Mouse (Mus musculus) embryonic stem cell, embryonic (primary cell): ENCODE results near the gene Acy3.

Source experiments
- CTCF ChIA-PET, 4 experiments: fragments of 300-600 bp in 2 of 4; fragments of 350-600 bp in 2 of 4; sonication (Branson Sonifier 250); formaldehyde crosslinking; loops; one replicate each; lab custom pipeline; 2022; ENCODE audit warnings: inconsistent platforms in 2 of 4; lab: Charles Lee
- POLR2A ChIA-PET, 4 experiments: fragments of 300-600 bp in 2 of 4; fragments of 350-600 bp in 2 of 4; sonication (Branson Sonifier 250); formaldehyde crosslinking; loops; one replicate each; lab custom pipeline; 2022; ENCODE audit warnings: antibody characterized with exemption in 4 of 4, inconsistent platforms in 1 of 4; lab: Charles Lee

Gene Acy3

DNA sequence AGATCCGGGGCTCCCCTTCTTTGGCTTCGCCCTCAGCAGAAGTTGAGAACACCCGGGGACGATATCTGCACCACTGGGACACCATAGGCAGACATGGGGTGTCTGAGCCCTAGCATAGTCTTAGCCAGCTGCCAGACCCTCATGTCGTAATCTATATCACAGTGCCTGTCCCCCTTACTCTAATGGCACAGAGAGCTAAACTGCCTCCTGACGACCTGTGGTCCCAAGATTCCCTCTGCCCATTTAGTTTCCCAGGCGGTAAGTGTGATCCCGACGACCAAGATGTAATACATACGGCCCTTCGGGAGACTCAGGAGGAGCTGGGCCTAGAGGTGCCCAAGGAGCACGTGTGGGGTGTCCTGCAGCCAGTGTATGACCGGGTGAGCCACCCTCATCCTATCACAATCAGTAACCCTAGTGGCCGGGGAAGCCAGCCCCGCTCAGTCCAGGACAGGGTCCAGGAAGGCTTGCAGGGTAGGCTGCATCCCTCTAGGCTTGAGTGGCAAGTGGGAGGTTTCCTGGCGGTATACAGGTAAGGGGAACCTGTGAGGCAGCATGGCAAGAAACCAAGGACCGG lies 14.7 kb downstream of the Acy3 start:
- POLR2A ChIA-PET: interaction anchor here (0.5 to 9.8 kb wide), 51 partner anchors 9 to 678 kb away, joined by 3 to 137 read pairs (median 5); partner anchors contain the start of genes Ndufv1 (in 3 of the 4), Acy3 (in 2 of the 4), Gstp2 (in 2 of the 4) and Ndufs8 (in 2 of the 4)
- CTCF ChIA-PET: interaction anchor here (0.5 to 4.3 kb wide), 41 partner anchors 10 to 422 kb away, joined by 3 to 71 read pairs (median 6); partner anchors contain the start of genes Ndufv1 (in 4 of the 4), Acy3 (in 2 of the 4), Gstp2 (in 2 of the 4) and Aip (in 1 of the 4)

DNA sequence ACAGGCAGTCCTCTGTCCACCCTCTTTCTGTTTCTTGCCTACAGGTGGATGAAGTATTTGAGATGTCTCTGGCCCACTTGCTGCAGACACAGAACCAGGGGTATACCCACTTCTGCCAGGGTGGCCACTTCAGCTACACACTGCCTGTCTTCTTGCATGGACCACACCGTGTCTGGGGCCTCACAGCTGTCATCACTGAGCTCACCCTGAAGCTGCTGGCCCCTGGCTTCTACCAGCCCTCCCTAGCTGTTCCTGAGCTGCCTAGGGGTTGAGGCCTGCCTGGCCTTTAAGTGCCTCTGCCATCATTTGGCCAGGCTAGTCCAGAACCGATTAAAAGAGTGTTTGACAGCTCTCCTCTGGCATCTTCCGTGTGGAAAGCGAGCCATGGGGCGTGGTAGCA lies 15.4 kb downstream of the Acy3 start:
- POLR2A ChIA-PET: interaction anchor here in 3 of 4 experiments (0.7 to 9.8 kb wide), 18 partner anchors 10 to 200 kb away, joined by 3 to 137 read pairs (median 10); partner anchors contain the start of genes Ndufv1 (in 3 of the 3), Acy3 (in 2 of the 3), Gstp2 (in 1 of the 3) and Rad9a (in 1 of the 3)
- CTCF ChIA-PET: interaction anchor here (0.7 to 4.3 kb wide), 8 partner anchors 11 to 59 kb away, joined by 3 to 37 read pairs (median 8); partner anchors contain the start of genes Ndufv1 (in 2 of the 4) and Acy3 (in 1 of the 4)

DNA sequence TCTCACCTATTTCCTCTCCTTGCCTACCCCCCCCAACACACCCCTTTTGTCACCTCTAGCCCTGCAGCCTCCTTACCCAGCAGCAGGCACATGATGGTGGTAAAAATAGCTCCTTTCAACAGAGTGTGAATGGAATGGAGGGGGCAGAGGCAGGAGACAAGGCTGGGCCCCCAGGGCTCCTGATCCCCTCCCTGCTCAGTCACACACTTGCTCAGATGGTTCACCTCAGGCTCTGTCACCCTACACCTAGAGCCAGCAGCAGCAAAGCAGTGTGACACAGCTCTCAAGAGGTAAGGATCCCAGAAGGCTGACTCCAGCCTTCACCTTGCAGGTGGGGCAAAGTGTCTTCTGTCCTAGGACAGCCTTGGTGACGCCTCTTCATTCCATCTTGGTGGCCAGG lies 16.7 kb downstream of the Acy3 start, which contains the start of gene Doc2g:
Doc2g (plus strand) TSS at position 202 of the 400 bp plus-strand sequence.
- POLR2A ChIA-PET: interaction anchor here in 3 of 4 experiments (0.6 to 9.8 kb wide), 20 partner anchors 9 to 679 kb away, joined by 3 to 137 read pairs (median 4); partner anchors contain the start of genes Ndufv1 (in 3 of the 3), Gstp2 (in 2 of the 3) and Cdk2ap2 (in 1 of the 3)
- CTCF ChIA-PET: interaction anchor here (0.6 to 2.5 kb wide), 8 partner anchors 8 to 234 kb away, joined by 3 to 10 read pairs (median 4); partner anchors contain the start of gene Ndufv1 (in 2 of the 4)

DNA sequence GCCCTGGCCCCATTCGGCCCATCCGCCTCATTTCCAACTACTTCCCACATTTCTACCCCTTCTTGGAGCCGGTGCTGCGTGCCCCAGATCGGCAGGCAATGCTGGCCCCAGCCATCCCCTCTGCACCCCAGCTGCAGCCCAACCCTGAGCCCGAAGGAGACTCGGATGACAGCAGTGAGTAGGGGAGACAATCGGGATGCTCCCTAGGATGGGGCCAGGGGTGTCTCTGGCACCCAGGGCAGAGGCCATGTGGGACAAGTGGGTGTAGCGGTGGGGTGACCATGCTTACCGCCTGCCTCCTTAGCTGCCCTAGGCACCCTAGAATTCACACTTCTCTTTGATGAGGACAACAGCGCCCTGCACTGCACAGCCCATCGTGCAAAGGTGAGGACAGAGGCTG lies 17.3 kb downstream of the Acy3 start:
- ChIA-PET POLR2A (interaction anchor here in 3 of 4 experiments (0.7 to 9.8 kb wide), 14 partner anchors 8 to 118 kb away, joined by 3 to 137 read pairs (median 4); partner anchors contain the start of genes Ndufv1 (in 3 of the 3), Gstp2 (in 2 of the 3) and Ndufs8 (in 1 of the 3)), CTCF (interaction anchor here (0.6 to 2.5 kb wide), 8 partner anchors 8 to 85 kb away, joined by 3 to 10 read pairs (median 4); partner anchors contain the start of gene Ndufv1 (in 2 of the 4))

DNA sequence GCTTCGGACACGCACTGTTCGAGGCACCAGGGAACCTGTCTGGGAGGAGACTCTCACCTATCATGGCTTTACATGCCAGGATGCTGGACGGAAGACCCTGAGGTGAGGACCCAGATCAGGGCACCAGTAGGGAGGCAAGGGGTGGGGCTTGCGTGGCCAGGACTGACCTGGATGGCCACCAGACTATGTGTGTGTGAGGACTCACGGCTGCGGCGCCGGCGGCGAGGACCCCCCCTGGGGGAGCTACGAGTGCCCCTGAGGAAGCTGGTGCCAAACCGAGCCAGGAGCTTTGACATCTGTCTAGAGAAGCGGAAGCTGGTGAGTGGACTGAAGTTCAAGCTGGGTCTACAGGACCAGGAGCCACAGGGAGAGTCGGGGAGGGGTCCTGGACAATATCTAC lies 18.0 kb downstream of the Acy3 start:
- ChIA-PET POLR2A (interaction anchor here in 3 of 4 experiments (0.6 to 9.8 kb wide), 14 partner anchors 8 to 221 kb away, joined by 3 to 137 read pairs (median 4); partner anchors contain the start of genes Ndufv1 (in 3 of the 3), Gstp2 (in 2 of the 3) and Ndufs8 (in 1 of the 3)), CTCF (interaction anchor here (0.6 to 1.7 kb wide), 5 partner anchors 8 to 85 kb away, joined by 3 to 6 read pairs (median 3); partner anchors contain the start of gene Ndufv1 (in 1 of the 4))

DNA sequence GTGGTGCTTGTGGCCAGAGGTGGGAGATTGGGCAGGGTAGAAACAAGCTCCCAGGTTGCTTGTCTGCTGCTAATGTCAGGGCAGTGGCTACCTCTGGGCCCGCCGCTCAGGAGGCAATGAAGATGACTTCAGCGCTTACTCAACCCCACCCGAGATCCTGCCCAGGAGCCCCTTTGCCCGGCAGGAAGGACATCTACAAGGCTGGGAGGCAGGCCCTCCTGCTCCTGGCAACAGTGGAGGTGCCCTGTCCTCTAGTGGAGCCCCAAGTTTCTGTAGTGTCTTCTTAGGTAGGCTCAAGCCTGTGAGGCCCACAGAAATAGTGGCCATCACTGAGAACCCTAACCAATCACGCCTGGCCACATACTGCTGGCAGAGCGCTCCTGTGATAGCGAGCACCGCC lies 18.7 kb downstream of the Acy3 start:
- CTCF ChIA-PET: interaction anchor here in 3 of 4 experiments (0.5 to 1.7 kb wide), 5 partner anchors 7 to 1950 kb away, joined by 3 to 6 read pairs (median 4); partner anchors contain the start of genes Ndufv1 (in 1 of the 3) and Unc93b1 (in 1 of the 3)

DNA sequence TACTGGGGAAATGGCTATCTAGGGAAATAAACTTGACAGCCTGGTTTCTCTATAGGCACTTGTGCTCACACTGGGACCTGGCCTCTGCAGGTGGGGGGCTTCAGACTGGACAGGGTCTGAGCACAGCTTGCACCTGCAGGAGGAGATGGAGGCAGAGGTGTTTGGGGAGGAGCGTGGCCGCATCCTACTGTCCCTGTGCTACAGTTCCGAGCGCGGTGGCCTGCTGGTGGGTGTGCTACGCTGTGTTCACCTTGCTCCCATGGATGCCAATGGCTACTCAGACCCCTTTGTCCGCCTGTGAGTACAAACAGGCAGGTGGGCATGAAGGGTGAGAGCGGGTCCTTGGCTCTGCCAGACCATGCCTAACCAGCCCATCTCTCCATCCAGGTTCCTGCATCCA lies 19.6 kb downstream of the Acy3 start:
- POLR2A ChIA-PET: interaction anchor here in 2 of 4 experiments (0.6 to 1.7 kb wide), 3 partner anchors 17 to 404 kb away, joined by 3 to 7 read pairs (median 5); no protein-coding TSS in a partner anchor
- CTCF ChIA-PET: no interaction called here

More for the DNA sequence above, 18.7 kb downstream of the Acy3 start:
- POLR2A ChIA-PET: interaction anchor here (0.7 to 6.9 kb wide), 10 partner anchors 7 to 304 kb away, joined by 3 to 79 read pairs (median 4); partner anchors contain the start of genes Gstp2 (in 2 of the 4), Ndufv1 (in 1 of the 4) and Rad9a (in 1 of the 4)

DNA sequence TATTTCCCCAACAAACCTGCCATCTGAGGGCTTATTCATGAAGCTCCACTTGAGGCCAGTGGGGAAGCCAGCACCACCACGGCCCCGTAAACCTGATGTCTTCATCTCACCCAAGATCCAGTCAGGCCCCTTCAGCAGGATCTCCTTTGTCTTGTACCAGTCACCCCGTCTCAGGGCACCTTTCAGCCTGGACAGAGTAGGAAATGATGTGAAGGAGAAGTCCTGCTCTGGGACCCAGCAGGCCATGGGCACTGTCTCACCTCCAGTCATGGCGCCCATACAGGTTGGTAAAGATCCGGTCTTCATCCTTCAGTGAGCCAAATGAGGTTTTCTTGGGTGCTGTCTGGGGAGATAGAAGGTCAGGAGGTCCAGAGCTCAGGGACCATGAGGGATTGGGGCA lies 24.7 kb downstream of the Acy3 start:
- ChIA-PET CTCF (interaction anchor here in 2 of 4 experiments (0.6 to 5.3 kb wide), 5 partner anchors 8 to 410 kb away, joined by 3 to 71 read pairs (median 4); partner anchors contain the start of genes Gm49405 (in 1 of the 2) and Nudt8 (in 1 of the 2)), POLR2A (interaction anchor here (0.5 to 6.0 kb wide), 19 partner anchors 9 to 698 kb away, joined by 3 to 137 read pairs (median 5); partner anchors contain the start of genes Gm49405 (in 3 of the 4), Nudt8 (in 3 of the 4), Cdk2ap2 (in 2 of the 4) and Doc2g (in 2 of the 4))

DNA sequence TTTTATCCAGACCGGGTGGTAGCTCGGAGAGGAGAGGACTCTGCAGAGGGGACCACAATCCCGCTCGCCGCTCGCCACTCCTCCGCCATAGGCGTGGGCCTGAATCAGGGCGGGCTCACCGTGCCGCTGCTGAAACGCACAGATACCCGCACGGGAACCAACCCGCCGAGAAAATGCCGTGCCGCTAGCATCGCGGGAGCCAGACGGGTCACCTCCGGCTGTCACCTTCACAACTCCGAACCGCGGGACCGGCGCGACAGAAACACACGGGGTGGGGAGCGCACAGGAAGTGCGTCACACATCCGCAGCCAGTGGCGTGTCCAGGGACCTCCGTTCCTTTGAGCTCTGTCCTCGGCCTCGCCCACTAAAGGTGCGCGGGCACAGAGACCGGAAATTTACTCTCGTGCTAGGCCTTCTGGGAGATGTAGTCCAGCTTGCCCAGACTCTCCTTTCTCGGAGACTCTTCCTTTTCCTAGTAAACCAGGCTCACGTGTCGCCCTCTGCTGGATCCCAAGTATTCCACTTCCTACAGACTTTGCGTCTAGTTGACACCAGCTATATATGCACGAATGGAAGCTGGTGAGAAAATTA lies 26.2 kb downstream of the Acy3 start, which contains the start of gene Ndufv1:
Ndufv1 (minus strand) TSS at position 375 of the 591 bp plus-strand sequence.
- ChIA-PET POLR2A (interaction anchor here (0.5 to 6.0 kb wide), 114 partner anchors 8 to 915 kb away, joined by 3 to 137 read pairs (median 5); partner anchors contain the start of genes Gstp2 (in 4 of the 4), Acy3 (in 3 of the 4), Doc2g (in 3 of the 4) and Gm49405 (in 3 of the 4)), CTCF (interaction anchor here (0.5 to 5.3 kb wide), 105 partner anchors 8 to 576 kb away, joined by 3 to 71 read pairs (median 5); partner anchors contain the start of genes Gm49405 (in 3 of the 4), Gstp2 (in 3 of the 4), Nudt8 (in 3 of the 4) and Acy3 (in 2 of the 4))

DNA sequence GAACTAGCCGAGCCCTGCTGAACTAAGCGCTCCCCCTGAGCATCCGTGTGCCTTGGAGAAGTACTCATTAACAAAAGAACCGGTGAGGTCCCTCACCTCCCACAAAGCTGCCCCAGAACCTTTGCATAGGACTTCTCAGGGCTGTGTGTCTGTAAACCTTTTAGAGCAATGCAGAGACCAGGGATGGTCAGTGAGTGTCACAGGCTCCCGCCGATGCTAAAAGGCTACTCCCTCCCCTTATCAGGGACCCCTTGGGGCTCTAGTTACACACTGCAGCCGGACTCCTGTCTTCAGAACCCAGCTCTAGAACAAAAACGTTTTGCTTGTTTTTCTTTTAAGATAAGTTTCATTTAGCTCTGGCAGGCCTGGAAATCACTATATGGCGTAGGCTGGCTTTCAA lies 26.7 kb downstream of the Acy3 start:
- ChIA-PET POLR2A (interaction anchor here (0.5 to 6.0 kb wide), 117 partner anchors 8 to 915 kb away, joined by 3 to 137 read pairs (median 5); partner anchors contain the start of genes Gstp2 (in 4 of the 4), Acy3 (in 3 of the 4), Doc2g (in 3 of the 4) and Gm49405 (in 3 of the 4)), CTCF (interaction anchor here (0.5 to 5.3 kb wide), 102 partner anchors 8 to 1592 kb away, joined by 3 to 71 read pairs (median 5); partner anchors contain the start of genes Gm49405 (in 3 of the 4), Gstp2 (in 3 of the 4), Nudt8 (in 3 of the 4) and Acy3 (in 2 of the 4))

DNA sequence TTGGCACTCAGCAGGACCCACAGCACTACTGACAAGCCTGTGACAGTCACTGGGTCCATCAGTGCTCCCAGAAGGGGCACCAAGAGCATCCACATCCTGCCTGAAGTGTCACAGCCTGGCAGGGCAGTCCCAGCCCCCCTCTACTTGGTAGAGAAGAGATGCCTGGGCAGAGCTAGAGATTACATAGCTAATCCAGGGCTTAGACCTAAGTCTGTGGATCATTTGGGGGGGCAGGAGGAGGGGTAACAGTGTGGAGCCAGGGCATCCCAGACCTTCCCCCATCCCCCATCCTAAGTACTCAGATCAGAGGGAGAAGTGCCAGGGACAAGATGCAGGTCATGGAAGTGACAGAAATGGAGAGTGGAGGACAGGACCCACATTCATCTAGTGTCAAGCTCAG lies 28.4 kb downstream of the Acy3 start:
- CTCF ChIA-PET: interaction anchor here in 1 of 4 experiments (1.2 to 2.3 kb wide), 5 partner anchors 15 to 240 kb away, joined by 3 to 5 read pairs (median 4); partner anchors contain the start of gene Gstp2
- POLR2A ChIA-PET: interaction anchor here (0.6 to 6.0 kb wide), 12 partner anchors 8 to 366 kb away, joined by 3 to 79 read pairs (median 4); partner anchors contain the start of genes Gstp2 (in 3 of the 4), Gm49405 (in 2 of the 4), Nudt8 (in 2 of the 4) and Doc2g (in 1 of the 4)

DNA sequence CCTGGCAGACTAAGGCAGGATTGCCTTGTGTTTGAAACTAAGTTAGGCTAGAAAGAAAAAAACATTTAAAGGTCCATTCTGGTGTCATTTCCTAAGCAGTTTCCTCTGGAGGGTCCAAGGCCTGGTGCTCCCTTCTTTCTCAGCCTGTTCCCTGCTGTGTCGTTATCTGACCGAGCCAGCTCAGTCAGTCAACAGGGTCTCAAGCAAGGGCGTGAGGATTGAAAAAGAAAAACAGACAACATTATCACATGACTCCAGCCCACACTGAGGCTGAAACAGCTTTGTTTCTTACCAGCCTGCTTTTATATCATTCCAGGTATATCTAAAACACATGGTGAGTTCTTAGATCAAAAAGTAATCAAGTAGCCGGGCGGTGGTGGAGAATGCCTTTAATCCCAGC lies 29.3 kb downstream of the Acy3 start:
- CTCF ChIA-PET: interaction anchor here in 1 of 4 experiments (1.2 to 2.3 kb wide), 4 partner anchors 27 to 239 kb away, joined by 3 to 5 read pairs (median 4); partner anchors contain the start of gene Gstp2
- POLR2A ChIA-PET: interaction anchor here (0.6 to 2.5 kb wide), 14 partner anchors 12 to 1073 kb away, joined by 3 to 14 read pairs (median 4); partner anchors contain the start of genes Gstp2 (in 4 of the 4), Gm49405 (in 1 of the 4), Ndufs8 (in 1 of the 4) and Nudt8 (in 1 of the 4)

DNA sequence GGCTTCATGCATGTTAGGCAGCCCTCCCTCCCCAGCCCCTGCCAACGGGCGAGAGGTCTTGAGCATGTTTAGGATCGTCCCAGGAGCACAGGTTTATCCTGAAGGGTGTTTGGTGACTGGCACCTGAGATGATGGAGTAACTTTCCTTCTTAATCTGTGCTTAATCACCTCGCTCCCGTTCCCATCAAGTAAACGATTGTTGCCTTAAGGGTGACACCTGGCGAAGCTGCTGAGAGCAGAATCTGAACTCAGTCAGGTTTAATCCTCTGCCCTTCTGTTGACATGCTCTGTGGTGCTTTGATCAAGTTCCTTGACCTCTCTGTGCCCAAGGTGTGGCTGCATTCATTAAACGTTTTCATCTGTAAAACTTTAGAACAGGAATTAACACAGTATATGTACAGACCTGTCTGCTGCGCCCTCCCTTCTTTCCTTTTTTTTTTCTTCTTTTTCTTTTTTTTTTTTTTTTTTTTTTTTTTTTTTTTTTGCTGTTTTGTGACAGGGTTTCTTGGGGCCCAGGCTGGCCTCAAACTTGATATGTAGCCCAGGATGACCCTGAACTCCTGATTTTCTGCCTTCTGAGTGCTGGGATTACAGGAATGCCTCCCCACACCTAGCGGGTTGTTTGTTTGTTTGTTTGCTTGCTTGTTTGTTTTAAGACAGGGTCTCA lies 31.7 kb downstream of the Acy3 start:
- POLR2A ChIA-PET: interaction anchor here in 3 of 4 experiments (0.6 to 6.4 kb wide), 27 partner anchors 9 to 309 kb away, joined by 3 to 62 read pairs (median 4); partner anchors contain the start of genes Gstp1 (in 3 of the 3), Gstp2 (in 3 of the 3), Acy3 (in 2 of the 3) and Nudt8 (in 2 of the 3)
- CTCF ChIA-PET: interaction anchor here (0.6 to 2.0 kb wide), 23 partner anchors 18 to 244 kb away, joined by 3 to 39 read pairs (median 7); partner anchors contain the start of genes Gstp2 (in 3 of the 4), Gm49405 (in 2 of the 4), Nudt8 (in 2 of the 4) and Gstp1 (in 1 of the 4)

DNA sequence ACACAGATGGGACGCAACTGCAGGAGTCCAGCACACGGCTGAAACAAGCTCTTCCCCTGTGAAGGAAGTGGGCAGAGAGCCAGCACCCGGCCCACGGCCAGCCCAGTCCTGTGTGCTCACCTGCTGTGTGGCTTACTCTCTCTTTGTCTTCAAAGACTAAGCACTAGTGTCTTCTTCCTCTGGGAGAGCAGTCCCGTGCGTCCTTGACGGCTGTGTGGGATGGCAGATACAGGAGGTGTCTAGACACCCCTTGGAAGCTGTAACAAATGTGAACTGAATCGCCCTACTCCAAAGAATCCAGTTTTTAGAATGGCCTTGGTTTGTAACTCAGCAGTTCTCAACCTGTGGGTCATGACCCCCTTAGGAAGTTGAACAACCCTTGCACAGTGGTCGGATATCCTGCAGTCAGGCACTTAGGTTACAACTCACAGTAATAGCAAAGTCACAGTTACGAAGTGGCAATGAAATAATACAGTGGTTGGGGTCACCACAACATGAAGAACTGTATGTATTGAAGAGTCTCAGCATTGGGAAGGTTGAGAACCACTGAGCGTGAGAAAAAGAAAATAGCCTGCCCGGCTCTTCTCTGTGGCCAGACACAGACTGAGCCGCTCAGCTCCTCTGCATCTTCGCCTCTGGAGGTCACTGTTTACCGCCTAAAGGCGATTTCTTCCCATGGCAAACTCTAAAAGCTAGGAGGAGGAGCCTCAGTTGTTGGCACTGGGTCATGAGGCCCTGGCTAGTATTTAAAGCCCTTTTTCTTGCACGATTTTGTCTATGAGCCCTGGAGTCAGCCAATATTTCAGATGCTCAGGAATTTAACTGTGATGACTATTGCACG lies 32.6 kb downstream of the Acy3 start:
- POLR2A ChIA-PET: interaction anchor here (0.6 to 6.4 kb wide), 41 partner anchors 11 to 310 kb away, joined by 3 to 62 read pairs (median 4); partner anchors contain the start of genes Gstp1 (in 3 of the 4), Gstp2 (in 3 of the 4), Nudt8 (in 3 of the 4) and Acy3 (in 2 of the 4)
- CTCF ChIA-PET: interaction anchor here (0.6 to 2.0 kb wide), 54 partner anchors 15 to 594 kb away, joined by 3 to 39 read pairs (median 4); partner anchors contain the start of genes Gstp2 (in 4 of the 4), Cdk2ap2 (in 2 of the 4), Gm49405 (in 2 of the 4) and Nudt8 (in 2 of the 4)
